Mouse (Mus musculus) lung, adult 18-20 months (tissue): ENCODE results near the gene Olfr99.
"Not testable (repeated sequence)": the region's sequence is repeated elsewhere in the genome, so short reads cannot be mapped to it uniquely, and the experiment has no call there.

ENCODE experiments used
- DNase-seq, 2 experiments: peaks; one replicate each; pipeline ENCODE4 v3.0.0; 2022; ENCODE audit warnings: mixed read lengths in 2 of 2

The Olfr99 gene

GRCm38 (mm10) chr17:37283360-37283759 is at the start of gene Olfr99:
Gene Olfr99, minus strand, starts transcription at chr17:37283460.
- DNase-seq, result no peak

DNA sequence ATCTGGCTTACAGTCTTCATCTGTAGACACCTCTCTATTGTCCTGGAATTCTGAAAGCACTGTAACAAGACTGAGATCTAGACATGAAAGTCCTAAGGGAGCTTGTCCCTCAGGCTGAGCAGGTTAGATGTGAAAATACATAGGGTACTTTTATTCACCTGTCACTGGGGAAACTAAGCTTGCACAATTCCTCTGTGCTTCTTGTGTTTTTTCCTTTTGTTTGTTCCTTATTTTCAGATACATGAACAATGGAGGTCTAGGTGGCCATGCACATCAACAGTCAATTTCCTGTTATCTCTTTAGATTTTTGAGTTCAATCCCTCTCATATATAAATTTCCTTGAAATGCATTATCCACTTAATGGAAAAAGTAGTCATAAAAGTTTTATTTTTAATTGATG is 33.7 kb upstream of the Olfr99 start, which contains the start of gene Olfr102:
Gene Olfr102 (minus strand): TSS at position 101 of the 400 bp plus-strand sequence.
- no peak for DNase-seq

- no peak for DNase-seq
These were observed 27.0 kb upstream of the Olfr99 start for GRCm38 (mm10) chr17:37310146-37310699.

DNA sequence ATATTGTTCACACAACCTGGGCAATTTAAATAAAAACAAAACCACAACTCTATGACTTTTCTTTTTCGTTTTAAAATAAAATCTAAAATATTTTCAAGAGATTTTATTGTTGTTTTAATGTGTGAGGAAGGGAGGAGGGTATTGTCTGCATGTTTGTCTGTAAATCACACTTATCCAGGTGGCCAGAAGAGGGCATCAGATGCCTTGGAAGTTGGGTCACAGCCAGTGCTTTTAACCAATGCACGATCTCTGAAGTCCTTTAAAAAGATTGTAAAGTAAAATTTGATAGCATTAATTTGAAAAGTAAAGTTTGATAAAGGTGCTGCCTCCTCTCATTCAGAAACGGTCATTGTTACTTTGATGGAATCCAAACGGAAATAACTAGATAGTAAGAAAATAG is 25.2 kb upstream of the Olfr99 start:
- no peak for DNase-seq

DNA sequence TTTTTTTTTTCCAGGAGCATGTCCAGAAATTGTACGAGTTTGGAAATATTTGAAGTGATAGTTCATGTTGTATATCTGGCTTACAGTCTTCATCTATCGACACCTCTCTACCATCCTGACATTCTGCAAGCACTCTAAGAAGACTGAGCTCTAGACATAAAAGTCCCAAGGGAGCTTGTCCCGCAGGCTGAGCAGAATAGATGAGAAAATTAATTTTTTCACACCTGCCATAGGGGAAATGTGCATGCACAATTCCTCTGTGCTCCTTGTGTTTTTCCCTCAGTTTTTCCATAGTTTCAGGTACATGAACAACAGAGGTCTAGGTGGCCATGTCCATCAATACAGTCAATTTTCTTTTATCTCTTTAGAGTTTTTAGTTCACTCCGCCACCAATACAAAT is 21.0 kb upstream of the Olfr99 start, which contains the start of gene Olfr101:
Gene Olfr101 (minus strand): TSS at position 101 of the 400 bp plus-strand sequence.
- DNase-seq, result no peak

DNA sequence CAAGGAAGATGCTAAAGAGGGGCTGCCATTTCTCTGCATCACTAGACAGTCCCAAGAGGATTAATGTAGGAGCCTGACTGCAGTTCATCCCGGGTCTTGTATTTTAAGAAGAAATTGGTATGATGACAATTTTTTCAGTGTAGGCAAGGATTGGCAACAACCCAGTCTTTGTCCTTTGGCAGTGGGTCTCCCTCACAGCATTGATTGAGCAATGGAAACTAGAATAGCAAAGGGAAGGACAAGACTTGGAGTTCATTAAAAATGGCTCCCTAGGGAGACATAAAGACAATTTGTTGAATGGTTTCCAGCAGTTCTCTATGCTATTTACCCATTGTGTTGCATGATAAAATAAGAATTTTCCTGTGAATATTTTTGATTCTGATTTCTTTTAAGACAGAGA is 2.9 kb downstream of the Olfr99 start:
- DNase-seq, result no peak

DNA sequence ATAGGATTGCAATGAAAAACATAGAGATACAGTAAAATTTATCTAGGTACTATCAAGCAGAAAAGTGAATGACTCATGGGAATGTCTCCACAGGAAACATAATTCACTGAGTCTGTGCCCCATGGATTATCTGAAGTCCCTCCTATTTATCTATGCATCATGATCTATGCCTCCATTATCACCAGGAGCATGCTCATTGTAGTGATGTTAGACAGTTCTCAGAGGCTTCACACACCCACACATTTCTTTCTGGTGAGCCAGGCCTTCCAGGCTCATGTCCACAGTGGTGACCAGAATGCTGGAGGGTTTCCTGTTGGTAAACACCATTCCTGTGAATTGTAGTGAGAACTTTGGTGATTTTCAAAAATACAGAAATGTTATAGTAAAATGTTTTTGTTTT is 6.7 kb downstream of the Olfr99 start:
- no peak for DNase-seq

DNA sequence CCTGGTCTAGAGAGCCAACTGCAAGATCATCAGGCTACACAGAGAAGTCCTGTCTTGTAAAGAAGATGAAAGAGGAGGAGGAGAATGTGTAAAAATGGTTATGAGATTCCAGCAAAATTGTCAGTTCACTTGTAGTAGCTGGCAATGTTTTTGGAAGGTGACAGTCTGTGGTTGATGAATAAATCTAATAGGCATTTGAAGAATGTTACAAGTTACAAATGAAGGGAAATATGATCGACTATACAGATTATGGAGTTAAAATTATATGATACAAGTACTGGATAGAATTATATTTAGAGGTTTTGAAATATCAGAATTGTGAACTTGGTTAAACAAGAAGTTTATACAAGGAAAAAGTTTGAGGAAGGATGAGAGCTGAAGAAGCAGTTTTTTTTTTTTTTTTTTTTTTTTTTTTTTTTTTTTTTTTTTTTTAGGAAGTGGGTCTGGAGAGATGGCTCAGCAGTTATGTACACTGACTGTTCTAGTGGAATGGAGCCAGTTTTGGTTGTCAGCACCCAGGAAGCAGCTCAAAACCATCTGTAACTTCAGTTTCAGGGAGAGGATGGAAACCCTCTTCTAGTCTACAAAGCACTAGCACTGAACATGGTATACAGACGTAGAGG is 7.5 kb downstream of the Olfr99 start:
- DNase-seq, result no peak

DNA sequence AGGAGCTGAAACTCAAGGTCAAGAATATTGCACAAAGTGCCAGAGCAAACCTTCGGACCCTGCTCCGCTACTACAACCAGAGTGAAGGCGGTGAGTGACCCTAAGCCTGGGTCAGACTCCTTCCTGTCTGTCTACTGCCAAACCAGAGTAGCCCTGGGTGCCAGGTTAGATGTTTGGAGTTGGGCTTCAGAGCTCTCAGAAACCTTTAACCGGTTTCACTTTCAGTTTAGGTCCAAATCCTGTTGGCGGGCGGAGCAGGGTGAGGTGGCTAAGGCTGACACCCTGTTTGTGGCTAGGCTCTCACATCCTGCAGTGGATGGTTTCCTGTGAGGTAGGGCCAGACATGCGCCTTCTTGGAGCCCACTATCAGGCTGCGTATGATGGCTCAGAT is 12.6 kb downstream of the Olfr99 start:
- peak; percentile 78 for DNase-seq

- peak; percentile 92 to 93 for DNase-seq
These were observed 13.1 kb downstream of the Olfr99 start, which contains the start of gene H2-M3 for GRCm38 (mm10) chr17:37270058-37270701. Gene H2-M3, plus strand, starts transcription at chr17:37270220.

DNA sequence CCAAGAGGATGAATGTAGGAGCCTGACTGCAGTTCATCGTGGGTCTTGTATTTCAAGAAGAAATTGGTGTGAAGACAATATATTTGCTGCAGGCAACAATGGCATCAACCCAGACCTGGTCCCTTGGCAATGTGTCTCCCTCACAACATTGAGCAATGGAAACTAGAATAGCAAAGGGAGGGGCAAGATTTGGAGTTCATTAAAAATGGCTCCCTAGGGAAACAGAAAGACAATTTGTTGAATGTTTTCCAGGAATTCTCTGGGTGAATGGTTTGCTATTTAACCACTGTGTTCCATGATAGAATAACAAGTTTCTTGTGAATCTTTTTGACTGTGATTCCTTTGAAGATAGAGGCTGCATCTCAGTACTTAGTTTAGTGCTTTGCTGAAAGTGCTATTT is 19.6 kb downstream of the Olfr99 start, which contains the start of gene Olfr98:
Gene Olfr98 (minus strand): TSS at position 124 of the 400 bp plus-strand sequence.
- DNase-seq, result no peak

- DNase-seq, result peak in 1 of 2 experiments; percentile 12
These were observed 32.7 kb downstream of the Olfr99 start for GRCm38 (mm10) chr17:37250544-37250943.

- DNase-seq, result no peak
These were observed 33.8 kb downstream of the Olfr99 start for GRCm38 (mm10) chr17:37249460-37249859.

DNA sequence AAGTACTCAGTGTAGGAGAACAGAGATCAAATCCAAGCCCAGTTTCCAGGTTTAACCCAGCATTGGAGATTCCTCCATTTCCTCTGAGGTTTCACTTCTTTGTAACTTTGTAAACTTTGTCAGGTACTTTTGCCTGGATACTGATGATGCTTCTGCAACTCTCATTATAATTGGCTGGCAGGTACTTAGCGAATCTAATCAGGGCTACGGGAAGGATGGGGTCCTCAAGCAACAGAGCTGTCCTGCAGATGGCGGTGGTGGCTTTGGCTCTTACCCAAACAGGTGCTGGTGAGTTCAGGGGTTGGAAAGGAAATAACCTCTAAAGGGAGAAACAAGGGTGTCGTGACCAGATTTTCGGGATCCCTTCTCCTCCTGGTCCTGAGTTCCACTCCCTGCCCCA is 36.5 kb downstream of the Olfr99 start:
- peak; percentile 39 to 43 for DNase-seq

DNA sequence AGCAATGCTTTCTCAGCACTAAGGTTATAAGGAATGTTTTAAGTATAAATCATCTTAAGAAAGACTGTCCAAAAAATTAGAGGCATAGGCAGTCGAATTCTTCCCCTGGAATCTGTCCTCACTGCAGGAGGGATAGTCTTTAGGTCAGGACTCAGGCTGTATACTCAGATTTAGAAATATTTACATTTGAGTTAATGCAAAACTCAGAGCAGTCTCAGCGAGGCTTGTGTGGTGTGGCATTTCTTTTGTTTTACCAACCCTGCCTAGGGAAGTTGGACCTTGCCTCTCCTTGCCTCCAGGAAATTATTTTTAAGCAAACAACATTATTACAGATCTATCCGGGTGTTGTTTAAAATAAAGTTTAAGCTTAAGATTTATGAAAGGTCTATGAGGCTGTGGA is 41.1 kb downstream of the Olfr99 start:
- DNase-seq, result no peak

DNA sequence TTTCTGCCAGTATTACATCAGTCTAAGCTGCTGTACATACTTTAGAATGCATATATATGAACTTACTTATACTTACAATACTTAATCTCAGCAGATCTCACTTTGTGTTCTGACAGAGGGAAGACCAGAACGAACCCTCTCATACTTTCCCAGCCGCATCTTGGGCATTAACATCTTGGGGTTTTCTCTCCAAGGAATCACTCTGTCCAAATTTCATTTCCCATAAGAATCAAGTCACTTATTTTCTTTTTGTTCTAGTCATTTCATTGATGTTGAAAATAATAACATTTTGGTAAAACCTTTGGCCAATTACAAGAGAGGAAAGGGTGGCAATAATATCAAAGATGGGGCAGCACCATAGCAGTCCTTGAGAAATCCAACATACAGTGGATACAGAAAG is 46.0 kb downstream of the Olfr99 start, which contains the start of gene Olfr97:
Gene Olfr97 (minus strand): TSS at position 101 of the 400 bp plus-strand sequence.
- not testable (repeated sequence) for DNase-seq
